Comparison of ENCODE assay signal across 13 mouse cellular contexts in genomic region chr7:16149241-16149640, GRCm38 (mm10). TPM values are rescaled to one million over a fixed set of nuclear protein-coding genes. Genes with fewer than 3 reads are reported as not detected.
A peak's percentile ranks its signal among the peaks of the same experiment; 100 is the strongest.
DNase-seq lines count a peak whose midpoint lies in the region; ATAC-seq and TF ChIP-seq lines count a peak whose summit lies in the region.
"Had no signal": no experiment of that assay in that cellular context is flagged by ENCODE, and none has a peak within 500 bp of the region (broad histone marks: within the 10 kb centered on the region; RNA-seq: fewer than 3 reads in every experiment).

No protein-coding gene starts in this region.

- ATAC-seq in frontal cortex, adult (ENCODE audit: low TSS enrichment) = peak; percentile 62

- H3K79me2 ChIP-seq in MEL (ENCODE audit: control insufficient read depth, insufficient read depth, low read length, poor library complexity) = no peaks in the 10 kb centered on the region

- H3K27me3 ChIP-seq in MEL (ENCODE audit: control insufficient read depth in 1 of 2, insufficient read depth in 2 of 2, low read length in 2 of 2) = peaks cover 0 to 4% of the 10 kb centered on the region in 2 experiments; a peak in 2 of 4 replicates

- H3K4me1 ChIP-seq in MEL (ENCODE audit: control insufficient read depth in 1 of 2, insufficient read depth in 2 of 2, low read length in 2 of 2) = peaks cover 0 to 16% of the 10 kb centered on the region in 2 experiments; a peak in 2 of 4 replicates
- H3K4me1 ChIP-seq: embryonic facial prominence, embryonic 13.5 days; limb, embryonic 13.5 days had no signal

- no peak overlapping the region for H3K9ac ChIP-seq in MEL (ENCODE audit: control insufficient read depth, low read depth, low read length, poor library complexity, severe bottlenecking)
- H3K9ac ChIP-seq: embryonic facial prominence, embryonic 13.5 days; limb, embryonic 13.5 days had no signal

- no peak overlapping the region for H3K4me3 ChIP-seq in MEL (ENCODE audit: control insufficient read depth in 1 of 2, insufficient read depth in 1 of 2, low read depth in 2 of 2, low read length in 2 of 2)
- H3K4me3 ChIP-seq in left cerebral cortex, adult 2 months = no peak overlapping the region
- H3K4me3 ChIP-seq: embryonic facial prominence, embryonic 13.5 days; limb, embryonic 13.5 days had no signal

- no peak overlapping the region for H3K27ac ChIP-seq in MEL (ENCODE audit: control insufficient read depth, low read depth, low read length)
- peak overlapping the region; percentile 82 for H3K27ac ChIP-seq in left cerebral cortex, adult 2 months
- H3K27ac ChIP-seq: embryonic facial prominence, embryonic 13.5 days; limb, embryonic 13.5 days had no signal

- no peak for TF ChIP-seq RAD21 in MEL (IDR thresholded peaks at IDR 0.05; ENCODE audit: low read depth, low read length)

- peak; percentile 67 for DNase-seq in MEL (ENCODE audit: low read depth, low spot score)
- peak; percentile 66 for DNase-seq in brain, embryonic 14.5 days (ENCODE audit: low read depth)
- DNase-seq in left cerebral cortex, adult 2 months (ENCODE audit: extremely low spot score in 1 of 2, low spot score in 2 of 2) = peak; percentile 78 to 86
- DNase-seq in spleen, postnatal 10 days (ENCODE audit: low spot score in 2 of 2) = no peak
- no peak for DNase-seq in spleen, adult 18-20 months
- no peak for DNase-seq in thymus, adult 18-20 months
- DNase-seq in thymus, postnatal 4 days = no peak
- DNase-seq: adrenal gland, postnatal 36 days; heart, adult 18-20 months had no signal

- intact Hi-C loops in left cerebral cortex, adult 2 months (cut with DNase I) = loop anchor here (1.0 kb wide), 2 partner anchors 18 to 46 kb away; no protein-coding TSS in a partner anchor

- H3K36me3 ChIP-seq in MEL (ENCODE audit: control insufficient read depth in 1 of 2, insufficient read depth in 2 of 2, low read length in 2 of 2) = peaks cover 0 to 2% of the 10 kb centered on the region in 2 experiments; a peak in 1 of 4 replicates

- no peak for TF ChIP-seq POLR2A in MEL (IDR thresholded peaks at IDR 0.05; ENCODE audit: control insufficient read depth in 1 of 2, insufficient read depth in 1 of 2, low read depth in 1 of 2, low read length in 2 of 2, poor library complexity in 1 of 2)
- no peak for TF ChIP-seq POLR2A in brain, embryonic 14.5 days (IDR thresholded peaks at IDR 0.05; ENCODE audit: borderline replicate concordance, extremely low read depth, insufficient read depth, insufficient read length, poor library complexity, severe bottlenecking)

- no peak for TF ChIP-seq CTCF in MEL (IDR thresholded peaks at IDR 0.05 in 2 of 3, conservative IDR thresholded peaks at IDR 0.05 in 1 of 3; ENCODE audit: control insufficient read depth in 1 of 3, insufficient read depth in 1 of 3, low read depth in 2 of 3, low read length in 3 of 3, poor library complexity in 1 of 3, severe bottlenecking in 1 of 3)
- no peak for TF ChIP-seq CTCF in brain, embryonic 14.5 days (IDR thresholded peaks at IDR 0.05; ENCODE audit: borderline replicate concordance, extremely low read depth, insufficient read depth, insufficient read length)
- TF ChIP-seq CTCF in left cerebral cortex, adult 2 months (IDR thresholded peaks at IDR 0.05) = no peak

- H3K9me3 ChIP-seq in MEL (replicated peaks; ENCODE audit: insufficient read depth, low read length) = no peaks in the 10 kb centered on the region
- H3K9me3 ChIP-seq: embryonic facial prominence, embryonic 13.5 days; limb, embryonic 13.5 days had no signal

- 0 out of 4 replicates have a peak, but pooled peaks of 1 of the 2 experiments have one; percentile 11 for TF ChIP-seq EP300 in MEL (IDR thresholded peaks at IDR 0.05; ENCODE audit: low read depth in 1 of 2, low read length in 2 of 2)

TF ChIP-seq in MEL, 35 proteins besides CTCF, POLR2A, EP300 and RAD21:
- TF ChIP-seq TCF12 (IDR thresholded peaks at IDR 0.05; ENCODE audit: low read depth, low read length) (no peak), SIN3A (IDR thresholded peaks at IDR 0.05; ENCODE audit: low read length) (0 out of 2 replicates have a peak, but pooled peaks have one; percentile 18)

RNA-seq across cellular contexts. Expression of gene Slc8a2, which starts 19.6 kb away (rescaled TPM):
- not detected in 2 replicates for total RNA-seq in MEL (2012; rRNA removed)
- polyA plus RNA-seq in MEL (2012; ENCODE audit: insufficient read depth in 1 of 2, insufficient read length in 2 of 2, low read depth in 1 of 2, low replicate concordance in 2 of 2, missing spikeins in 1 of 2) = under 1 TPM in 1 of 2 experiments, not detected in 1; 0.06 TPM
- polyA plus RNA-seq in brain, embryonic 14.5 days (2012; rRNA removed) = 25.7 and 34.0 TPM in 2 replicates
- 100 to 1,000 TPM; 226 TPM for total RNA-seq in left cerebral cortex, adult 2 months (2021)
- total RNA-seq: megakaryocyte progenitor cell, adult 5-6 weeks had no signal

RNA-seq across cellular contexts. Expression of gene Meis3, which starts 25.6 kb away (rescaled TPM):
- total RNA-seq in MEL (2012; rRNA removed) = 3.8 and 4.8 TPM in 2 replicates
- polyA plus RNA-seq in MEL (2012; ENCODE audit: insufficient read depth in 1 of 2, insufficient read length in 2 of 2, low read depth in 1 of 2, low replicate concordance in 2 of 2, missing spikeins in 1 of 2) = 10 to 100 TPM in 1 of 2 experiments, not detected in 1; 14.9 TPM
- polyA plus RNA-seq in brain, embryonic 14.5 days (2012; rRNA removed) = 188 and 256 TPM in 2 replicates
- total RNA-seq in left cerebral cortex, adult 2 months (2021) = 10 to 100 TPM; 39.8 to 42.6 TPM
- total RNA-seq: megakaryocyte progenitor cell, adult 5-6 weeks had no signal

RNA-seq across cellular contexts. Expression of gene Kptn, which starts 29.5 kb away (rescaled TPM):
- total RNA-seq in MEL (2012; rRNA removed) = 16.5 and 17.8 TPM in 2 replicates
- 10 to 100 TPM in 1 of 2 experiments, not detected in 1; 19.6 TPM for polyA plus RNA-seq in MEL (2012; ENCODE audit: insufficient read depth in 1 of 2, insufficient read length in 2 of 2, low read depth in 1 of 2, low replicate concordance in 2 of 2, missing spikeins in 1 of 2)
- polyA plus RNA-seq in brain, embryonic 14.5 days (2012; rRNA removed) = 46.0 and 47.2 TPM in 2 replicates
- 10 to 100 TPM; 42.9 to 46.3 TPM for total RNA-seq in left cerebral cortex, adult 2 months (2021)

RNA-seq across cellular contexts. Expression of gene Napa, which starts 51.0 kb away (rescaled TPM):
- total RNA-seq in MEL (2012; rRNA removed) = 52.6 and 56.1 TPM in 2 replicates
- 100 to 1,000 TPM in 1 of 2 experiments, not detected in 1; 132 TPM for polyA plus RNA-seq in MEL (2012; ENCODE audit: insufficient read depth in 1 of 2, insufficient read length in 2 of 2, low read depth in 1 of 2, low replicate concordance in 2 of 2, missing spikeins in 1 of 2)
- polyA plus RNA-seq in brain, embryonic 14.5 days (2012; rRNA removed) = 192 and 199 TPM in 2 replicates
- 100 to 1,000 TPM; 269 to 280 TPM for total RNA-seq in left cerebral cortex, adult 2 months (2021)

Comparison
In these comparisons a context has a peak if more than half of its experiments do, and no peak if none do; other contexts are left out.
1. DNase-seq: peak in MEL (single experiment), brain, embryonic 14.5 days (single experiment) and left cerebral cortex, adult 2 months (2 of 2); none in spleen, postnatal 10 days (0 of 2), spleen, adult 18-20 months (0 of 2), thymus, adult 18-20 months (0 of 2) and thymus, postnatal 4 days (single experiment).
2. RNA of gene Slc8a2, which starts 19.6 kb away (total RNA-seq): 226 TPM in left cerebral cortex, adult 2 months; not detected in MEL; every median in the first group is over 100 times any median in the second.